In the genomic region with DNA sequence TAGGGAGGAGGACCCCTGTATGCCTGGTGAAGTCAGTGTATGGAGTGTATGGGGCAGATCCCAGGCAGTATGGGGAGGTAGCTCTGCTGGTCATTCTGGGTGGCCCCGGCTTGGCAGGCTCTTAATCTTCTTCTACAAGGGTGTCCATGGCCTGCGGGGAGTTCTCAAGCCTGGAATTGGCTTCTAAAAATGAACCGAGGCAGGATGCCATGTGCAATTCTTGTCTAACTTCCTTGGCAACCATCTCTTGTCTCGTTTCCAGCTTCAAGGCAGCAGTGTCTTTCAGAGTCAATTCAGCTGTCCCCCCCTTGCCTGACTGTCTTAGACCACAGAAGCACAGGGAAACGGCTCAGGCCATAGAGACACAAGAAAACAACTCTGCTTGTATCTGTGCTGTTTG, we compare ENCODE assay signal across 9 mouse cellular contexts. TPM values are rescaled to one million over a fixed set of nuclear protein-coding genes. Genes with fewer than 3 reads are reported as not detected.
DNase-seq lines count a peak whose midpoint lies in the region; ATAC-seq and TF ChIP-seq lines count a peak whose summit lies in the region.
"Had no signal": no experiment of that assay in that cellular context is flagged by ENCODE, and none has a peak within 500 bp of the region (broad histone marks: within the 10 kb centered on the region; RNA-seq: fewer than 3 reads in every experiment).

No protein-coding gene starts in this region.

- peak overlapping the region; percentile 11; the same call in 1 of the 2 replicates for H3K27ac ChIP-seq in lung, embryonic 14.5 days (ENCODE audit: low read depth)
- H3K27ac ChIP-seq in forebrain, postnatal 0 days (ENCODE audit: low read depth, low read length): peak overlapping the region; percentile 29; the same call in 1 of the 2 replicates
- peak overlapping the region; percentile 31 for H3K27ac ChIP-seq in midbrain, embryonic 16.5 days (ENCODE audit: low read length)
- no peak overlapping the region for H3K27ac ChIP-seq in intestine, embryonic 16.5 days (ENCODE audit: low read length)

- no peaks in the 10 kb centered on the region for H3K36me3 ChIP-seq in lung, embryonic 14.5 days (ENCODE audit: insufficient read depth)
- H3K36me3 ChIP-seq in forebrain, postnatal 0 days (ENCODE audit: insufficient read depth): no peaks in the 10 kb centered on the region
- no peaks in the 10 kb centered on the region for H3K36me3 ChIP-seq in midbrain, embryonic 16.5 days (ENCODE audit: control insufficient read depth, insufficient read depth, low read length)
- no peaks in the 10 kb centered on the region for H3K36me3 ChIP-seq in intestine, embryonic 16.5 days (ENCODE audit: control insufficient read depth, insufficient read depth, low read length)

- intact Hi-C loops in heart, postnatal 10 days (cut with DNase I): loop anchor here (2.0 kb wide), 1 partner anchor 57 kb away; no protein-coding TSS in a partner anchor

- no peak overlapping the region for H3K9ac ChIP-seq in lung, embryonic 14.5 days
- no peak overlapping the region for H3K9ac ChIP-seq in forebrain, postnatal 0 days
- no peak overlapping the region for H3K9ac ChIP-seq in midbrain, embryonic 16.5 days (ENCODE audit: low read depth, low read length)
- H3K9ac ChIP-seq in intestine, embryonic 16.5 days (ENCODE audit: low read depth, low read length): no peak overlapping the region

- 67% methylated on average over 5 of the region's 5 CpGs for WGBS in lung, embryonic 14.5 days
- WGBS in lung, adult 2 months: 34% methylated on average over 5 of the region's 5 CpGs
- WGBS in forebrain, postnatal 0 days: 39% methylated on average over 5 of the region's 5 CpGs
- WGBS in midbrain, embryonic 16.5 days: 40% methylated on average over 5 of the region's 5 CpGs
- WGBS in intestine, embryonic 16.5 days: 72% methylated on average over 5 of the region's 5 CpGs

- H3K4me3 ChIP-seq in lung, embryonic 14.5 days (ENCODE audit: low read depth, low read length): no peak overlapping the region
- no peak overlapping the region for H3K4me3 ChIP-seq in lung, adult 2 months (replicated peaks; ENCODE audit: extremely low read depth, low read depth, low read length)
- H3K4me3 ChIP-seq in forebrain, postnatal 0 days (ENCODE audit: low read depth, low read length): no peak overlapping the region
- H3K4me3 ChIP-seq in midbrain, embryonic 16.5 days (ENCODE audit: low read depth, low read length): no peak overlapping the region
- H3K4me3 ChIP-seq in intestine, embryonic 16.5 days (ENCODE audit: low read length): no peak overlapping the region

- no peak for TF ChIP-seq CTCF in lung, embryonic 14.5 days (IDR thresholded peaks at IDR 0.05; ENCODE audit: low read depth)
- TF ChIP-seq CTCF in lung, adult 2 months (IDR thresholded peaks at IDR 0.05; ENCODE audit: insufficient read depth, low read length): no peak
- no peak for TF ChIP-seq CTCF in forebrain, postnatal 0 days (IDR thresholded peaks at IDR 0.05; ENCODE audit: low read depth)

- H3K4me1 ChIP-seq in lung, embryonic 14.5 days (ENCODE audit: insufficient read depth): peaks cover 3% of the 10 kb centered on the region
- no peaks in the 10 kb centered on the region; the same call in 1 of the 2 replicates for H3K4me1 ChIP-seq in lung, adult 2 months (ENCODE audit: control insufficient read depth, insufficient read depth, low read length)
- H3K4me1 ChIP-seq in forebrain, postnatal 0 days (ENCODE audit: insufficient read depth): 0 out of 2 replicates have a peak, but pooled peaks cover 8% of the 10 kb centered on the region
- H3K4me1 ChIP-seq in midbrain, embryonic 16.5 days (ENCODE audit: control insufficient read depth, insufficient read depth, low read length): no peaks in the 10 kb centered on the region
- H3K4me1 ChIP-seq in intestine, embryonic 16.5 days (ENCODE audit: control insufficient read depth, insufficient read depth, low read length): no peaks in the 10 kb centered on the region

- no peak for TF ChIP-seq POLR2A in lung, adult 2 months (IDR thresholded peaks at IDR 0.05; ENCODE audit: borderline replicate concordance, extremely low read depth, low read depth, low read length)

- ATAC-seq in lung, embryonic 14.5 days (ENCODE audit: insufficient read depth): peak; percentile 72; the same call in 1 of the 2 replicates
- ATAC-seq in forebrain, postnatal 0 days: peak; percentile 54
- ATAC-seq in midbrain, embryonic 16.5 days: peak; percentile 71
- no peak for ATAC-seq in monocyte, adult 5-6 weeks (replicated peaks; ENCODE audit: insufficient number of reproducible peaks, low FRiP score, low TSS enrichment, poor library complexity, severe bottlenecking)
- ATAC-seq in intestine, embryonic 16.5 days: no peak

- no peaks in the 10 kb centered on the region for H3K27me3 ChIP-seq in lung, embryonic 14.5 days (ENCODE audit: insufficient read depth, low read length)
- H3K27me3 ChIP-seq in forebrain, postnatal 0 days (ENCODE audit: insufficient read depth, low read length): no peaks in the 10 kb centered on the region
- H3K27me3 ChIP-seq in midbrain, embryonic 16.5 days (ENCODE audit: control insufficient read depth, insufficient read depth, low read depth, low read length): no peaks in the 10 kb centered on the region
- no peaks in the 10 kb centered on the region for H3K27me3 ChIP-seq in intestine, embryonic 16.5 days (replicated peaks; ENCODE audit: control insufficient read depth, insufficient read depth, low read length)

- no peak overlapping the region for H3K4me2 ChIP-seq in lung, embryonic 14.5 days
- no peak overlapping the region for H3K4me2 ChIP-seq in forebrain, postnatal 0 days (ENCODE audit: low read depth)
- H3K4me2 ChIP-seq in midbrain, embryonic 16.5 days (ENCODE audit: low read length): no peak overlapping the region
- H3K4me2 ChIP-seq in intestine, embryonic 16.5 days (ENCODE audit: low read depth, low read length): no peak overlapping the region

- DNase-seq in lung, embryonic 14.5 days: peak; percentile 74
- DNase-seq in lung, adult 2 months: no peak
- peak; percentile 71 for DNase-seq in forebrain, postnatal 0 days
- DNase-seq in heart, postnatal 10 days: peak; percentile 83 to 85
- DNase-seq in adrenal gland, postnatal 25 days: no peak

- H3K9me3 ChIP-seq in lung, embryonic 14.5 days (ENCODE audit: low read depth, low read length): no peaks in the 10 kb centered on the region
- no peaks in the 10 kb centered on the region for H3K9me3 ChIP-seq in forebrain, postnatal 0 days (ENCODE audit: low read length)
- H3K9me3 ChIP-seq in midbrain, embryonic 16.5 days (replicated peaks; ENCODE audit: control insufficient read depth, low read length, poor library complexity, severe bottlenecking): no peaks in the 10 kb centered on the region
- H3K9me3 ChIP-seq in intestine, embryonic 16.5 days (ENCODE audit: control insufficient read depth, low read length): no peaks in the 10 kb centered on the region

RNA-seq across cellular contexts. Expression of gene Ppp1r14c, which starts 28.3 kb away (rescaled TPM):
- polyA plus RNA-seq in lung, embryonic 14.5 days (2014; fragmentation: Nextera tagmentation; extraction: Ambion mirVana): 36.9 and 45.0 TPM in 2 replicates
- 25.2 and 36.1 TPM in 2 replicates for polyA plus RNA-seq in lung, adult 2 months (2012; rRNA removed)
- total RNA-seq in forebrain, postnatal 0 days (2014; rRNA removed): 81.4 and 85.8 TPM in 2 replicates
- polyA plus RNA-seq in forebrain, postnatal 0 days (2015; fragmentation: Nextera tagmentation; extraction: Ambion mirVana): 96.8 and 101 TPM in 2 replicates
- total RNA-seq in heart, postnatal 10 days (2021): 100 to 1,000 TPM; 252 to 325 TPM
- polyA plus RNA-seq in midbrain, embryonic 16.5 days (2015; fragmentation: Nextera tagmentation; extraction: Ambion mirVana): 49.1 and 63.8 TPM in 2 replicates
- not detected in 3 replicates for total RNA-seq in monocyte, adult 5-6 weeks (2017)
- 1.7 and 2.0 TPM in 2 replicates for polyA plus RNA-seq in intestine, embryonic 16.5 days (2015; fragmentation: Nextera tagmentation; extraction: Ambion mirVana)
- 20.4 and 28.9 TPM in 2 replicates for total RNA-seq in adrenal gland, postnatal 25 days (2021)
- total RNA-seq: MEL had no signal

Comparison
In these comparisons a context has a peak if more than half of its experiments do, and no peak if none do; other contexts are left out.
1. DNase-seq: peak in lung, embryonic 14.5 days (single experiment), forebrain, postnatal 0 days (single experiment) and heart, postnatal 10 days (2 of 2); none in lung, adult 2 months (single experiment) and adrenal gland, postnatal 25 days (single experiment).
2. ATAC-seq: peak in lung, embryonic 14.5 days (single experiment), forebrain, postnatal 0 days (single experiment) and midbrain, embryonic 16.5 days (single experiment); none in monocyte, adult 5-6 weeks (single experiment) and intestine, embryonic 16.5 days (single experiment).